Mouse (Mus musculus): Measurements from ENCODE around the gene Myo5c. TPM values are rescaled to one million over a fixed set of nuclear protein-coding genes. Genes with fewer than 3 reads are reported as not detected.

The Myo5c gene
- total RNA-seq, 1 experiment from 2014 or later = 0.29 TPM

Other genes with a start within 250 kb of the Myo5c start
- gene Arpp19, start 194.4 kb upstream of the Myo5c start, total RNA-seq (2017) = 173 to 274 TPM (median 187 TPM) in 3 replicates
- 91.5 to 104 TPM (median 93.1 TPM) in 3 replicates for gene Myo5a, start 161.0 kb upstream of the Myo5c start, total RNA-seq (2017)
- 2.0 to 5.4 TPM (median 4.1 TPM) in 3 replicates for gene Gnb5, start 74.3 kb downstream of the Myo5c start, total RNA-seq (2017)
- gene Bcl2l10, start 115.7 kb downstream of the Myo5c start, total RNA-seq (2017) = not detected in 3 replicates
- gene Mapk6, start 178.0 kb downstream of the Myo5c start, total RNA-seq (2017) = 51.7 to 80.9 TPM (median 59.9 TPM) in 3 replicates
- gene Leo1, start 209.5 kb downstream of the Myo5c start, total RNA-seq (2017) = 23.8 to 36.2 TPM (median 25.0 TPM) in 3 replicates

Measured in monocyte, adult 5-6 weeks (primary cell).